Mouse (Mus musculus): ENCODE results near the gene Apol8.

DNA sequence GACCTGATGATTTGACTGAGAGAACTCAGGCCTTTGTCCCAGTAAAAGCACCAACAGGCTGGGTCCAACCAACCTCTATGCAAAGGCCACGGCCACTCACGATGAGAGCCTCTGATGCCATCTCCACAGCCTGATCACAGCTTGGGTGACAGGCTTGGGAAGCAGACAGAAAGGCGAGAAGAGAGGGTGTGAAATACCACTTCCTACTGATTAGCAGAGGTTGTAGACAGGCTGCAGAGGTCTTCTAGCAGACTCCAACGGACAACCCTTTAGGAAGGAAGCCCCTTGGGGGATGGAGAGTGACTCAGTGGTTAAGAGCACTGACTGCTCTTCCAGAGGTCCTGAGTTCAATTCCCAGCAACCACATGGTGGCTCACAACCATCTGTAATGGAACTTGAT, 44.4 kb upstream of the Apol8 start:
- TF ChIP-seq POLR2A (IDR thresholded peaks at IDR 0.05; ENCODE audit: control insufficient read depth, low read depth, low read length), result no peak
- no peak for TF ChIP-seq CTCF (IDR thresholded peaks at IDR 0.05; ENCODE audit: control insufficient read depth, insufficient read depth, insufficient replicate concordance, low read depth, low read length)

All from testis, adult 2 months (tissue).